Mouse (Mus musculus): Measurements from ENCODE around the gene Rnf31.

The Rnf31 gene

GRCm38 (mm10) chr14:55577871-55578667 lies 13.4 kb upstream of the Rnf31 start, which contains the start of gene Psme1:
Gene Psme1, plus strand, starts transcription at chr14:55578123.
- peak; percentile 84 for DNase-seq (ENCODE audit: low spot score)

GRCm38 (mm10) chr14:55578668-55579269 lies 12.7 kb upstream of the Rnf31 start:
- DNase-seq (ENCODE audit: low spot score) = peak; percentile 69

GRCm38 (mm10) chr14:55579511-55580496 lies 11.7 kb upstream of the Rnf31 start:
- no peak for DNase-seq (ENCODE audit: low spot score)

GRCm38 (mm10) chr14:55580731-55581130 lies 10.8 kb upstream of the Rnf31 start:
- DNase-seq (ENCODE audit: low spot score) = no peak

GRCm38 (mm10) chr14:55581981-55582681 lies 9.4 kb upstream of the Rnf31 start:
- no peak for DNase-seq (ENCODE audit: low spot score)

GRCm38 (mm10) chr14:55584303-55584701 lies 7.2 kb upstream of the Rnf31 start:
- DNase-seq (ENCODE audit: low spot score) = no peak

GRCm38 (mm10) chr14:55584702-55585565 lies 6.6 kb upstream of the Rnf31 start, which contains the start of gene Emc9:
Gene Emc9, minus strand, starts transcription at chr14:55585302.
- peak; percentile 82 for DNase-seq (ENCODE audit: low spot score)

GRCm38 (mm10) chr14:55585566-55585960 lies 5.9 kb upstream of the Rnf31 start:
- no peak for DNase-seq (ENCODE audit: low spot score)

GRCm38 (mm10) chr14:55586149-55586548 lies 5.4 kb upstream of the Rnf31 start:
- no peak for DNase-seq (ENCODE audit: low spot score)

- DNase-seq (ENCODE audit: low spot score) = no peak
Measured at GRCm38 (mm10) chr14:55589271-55589670, 2.2 kb upstream of the Rnf31 start.

- no peak for DNase-seq (ENCODE audit: low spot score)
Measured at GRCm38 (mm10) chr14:55589771-55590448, 1.6 kb upstream of the Rnf31 start.

GRCm38 (mm10) chr14:55590748-55591330 lies 669 bp upstream of the Rnf31 start, which contains the start of gene Psme2:
Gene Psme2, minus strand, starts transcription at chr14:55591113.
- peak; percentile 89 for DNase-seq (ENCODE audit: low spot score)

GRCm38 (mm10) chr14:55592226-55592625 lies 718 bp downstream of the Rnf31 start:
- no peak for DNase-seq (ENCODE audit: low spot score)

- DNase-seq (ENCODE audit: low spot score) = no peak
Measured at GRCm38 (mm10) chr14:55596036-55596690, 4.7 kb downstream of the Rnf31 start.

GRCm38 (mm10) chr14:55598521-55599390 lies 7.2 kb downstream of the Rnf31 start:
- DNase-seq (ENCODE audit: low spot score) = no peak

GRCm38 (mm10) chr14:55603271-55603632 lies 11.7 kb downstream of the Rnf31 start, which contains the start of gene Irf9:
Gene Irf9, plus strand, starts transcription at chr14:55603571.
- no peak for DNase-seq (ENCODE audit: low spot score)

- peak; percentile 87 for DNase-seq (ENCODE audit: low spot score)
Measured at GRCm38 (mm10) chr14:55603633-55604576, 12.4 kb downstream of the Rnf31 start.
